Mouse (Mus musculus) ES-CJ7 (cell line): ENCODE measurements at regions not wholly inside any gene's neighbourhood (a gene's known extent, or its start where the extent isn't known, plus 50 kb on each side); places are given as distances from the start of the nearest gene placed in this dataset.

Source experiments
- DNase-seq: peaks from one replicate; pipeline ENCODE4 v3.0.0; 2011; ENCODE audit warnings: low read depth, low spot score

DNA sequence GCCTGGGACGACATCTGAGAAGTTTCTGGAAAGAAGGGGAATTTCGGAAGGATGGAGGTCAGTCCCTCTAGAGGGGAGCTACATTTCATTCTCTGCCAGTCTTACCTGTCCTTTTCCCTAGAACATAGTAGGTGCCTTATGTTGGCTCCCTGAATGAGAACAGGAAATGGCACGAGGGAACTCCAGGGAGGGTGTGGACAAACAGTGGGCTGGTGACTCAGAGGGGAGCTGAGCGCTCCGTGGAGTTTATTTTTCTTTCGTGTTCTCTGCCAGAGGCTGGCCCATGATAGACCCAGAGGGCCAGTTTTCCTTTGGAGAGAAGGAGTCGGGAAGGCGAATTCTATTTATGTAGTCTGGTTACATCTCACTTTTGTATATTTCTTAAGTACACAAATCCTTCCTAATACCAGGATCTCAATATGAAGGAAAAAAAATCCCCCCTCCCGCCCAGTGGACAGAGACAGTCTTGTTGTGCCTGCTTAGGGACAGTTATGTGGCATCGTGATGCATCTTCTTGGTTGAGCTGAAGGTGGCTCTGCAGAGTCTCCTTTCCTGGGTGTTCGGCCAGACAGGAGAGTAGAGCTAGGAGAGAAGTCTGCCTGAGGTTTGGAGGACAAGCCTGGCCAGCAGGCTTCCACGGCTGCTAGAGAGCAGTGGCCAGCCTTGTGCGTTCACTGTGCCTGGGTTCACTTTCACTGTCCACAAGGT, 84.3 kb upstream of the Rbpj start:
- DNase-seq, result no peak

DNA sequence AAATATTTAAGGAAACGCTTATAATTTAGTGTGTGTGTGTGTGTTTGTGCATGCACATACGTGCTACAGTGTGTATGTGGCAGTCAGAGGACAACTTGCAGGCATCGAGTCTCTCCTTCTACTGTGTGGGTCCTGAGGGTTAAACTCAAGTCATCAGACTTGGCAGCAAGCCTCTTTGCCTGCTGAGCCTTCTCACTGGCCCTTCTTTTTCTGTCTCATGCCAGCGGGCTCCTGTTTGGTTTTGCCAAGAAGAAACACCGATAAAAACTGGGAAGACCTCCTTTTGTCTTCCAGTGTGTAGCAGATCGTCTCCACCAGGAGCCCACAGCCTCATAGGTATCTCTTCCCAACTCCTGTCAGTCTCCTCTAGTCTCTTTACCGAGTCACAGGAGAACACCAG, 81.9 kb upstream of the Rbpj start:
- DNase-seq, result no peak

DNA sequence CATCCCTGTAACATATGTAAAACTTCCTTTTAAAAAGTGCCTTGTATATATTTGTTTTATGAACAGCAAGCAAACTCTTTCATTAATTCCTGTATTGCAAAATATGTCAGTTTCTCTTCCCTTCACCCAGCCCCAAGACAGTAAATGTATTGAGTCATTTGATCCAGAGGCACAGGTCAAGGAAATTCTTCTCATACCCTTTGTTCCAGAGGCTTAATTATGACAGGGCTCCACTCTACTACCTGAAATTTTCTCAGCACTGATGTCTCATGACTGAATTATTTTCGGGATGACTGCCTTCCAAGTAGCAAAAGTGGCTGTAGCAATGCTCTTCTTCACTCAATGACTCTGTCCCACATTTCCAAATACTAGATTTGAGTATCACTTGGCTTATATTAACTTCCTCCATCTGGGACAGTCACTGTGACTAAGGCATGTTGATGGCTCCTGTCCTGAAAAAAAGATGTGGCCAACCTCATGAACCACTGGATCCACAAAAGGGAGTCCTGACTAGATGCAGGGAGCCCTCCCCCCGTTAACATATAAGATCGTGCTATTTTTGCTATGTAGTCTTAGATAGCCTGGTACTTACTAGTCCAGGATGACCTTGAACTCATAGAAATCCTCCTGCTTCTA, 80.3 kb upstream of the Rbpj start:
- no peak for DNase-seq

DNA sequence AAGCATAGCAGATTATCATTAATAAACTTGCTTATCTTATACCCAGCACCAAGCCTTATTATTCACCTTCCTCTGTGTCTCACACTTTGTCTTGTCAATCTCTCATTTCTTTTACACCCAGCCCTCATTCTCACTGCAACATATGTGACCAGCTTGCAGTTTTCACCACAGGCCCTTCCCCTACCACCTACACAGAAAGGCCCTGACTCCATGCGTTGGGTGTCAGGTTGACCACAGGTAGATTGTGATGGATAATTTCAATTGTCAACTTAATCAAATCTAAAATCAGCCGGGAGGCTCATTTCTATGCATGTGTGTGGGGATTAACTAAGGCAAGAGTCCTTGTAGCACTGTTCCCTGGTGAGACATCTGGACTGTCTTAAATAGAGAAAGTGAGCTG, 72.4 kb upstream of the Rbpj start:
- no peak for DNase-seq

DNA sequence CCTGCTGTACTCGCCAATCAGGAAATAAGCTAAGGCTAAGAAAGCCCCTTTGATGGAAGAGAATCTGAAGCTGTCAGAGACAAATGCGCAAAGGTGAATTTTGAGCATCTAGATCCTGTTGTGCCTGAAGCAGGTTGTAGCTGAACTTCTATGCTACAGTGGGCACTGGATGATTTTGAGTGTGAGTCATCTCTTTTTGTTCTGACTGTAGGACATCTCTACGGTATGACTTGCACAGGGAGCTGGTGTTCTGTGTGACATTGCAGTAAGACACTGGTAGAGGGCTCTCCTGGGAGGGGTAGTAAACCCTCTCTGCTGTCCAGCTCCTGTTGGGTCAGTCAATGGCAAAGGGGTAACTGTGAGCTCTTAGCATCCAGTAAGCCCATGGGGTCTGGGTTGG, 71.4 kb upstream of the Rbpj start:
- no peak for DNase-seq

DNA sequence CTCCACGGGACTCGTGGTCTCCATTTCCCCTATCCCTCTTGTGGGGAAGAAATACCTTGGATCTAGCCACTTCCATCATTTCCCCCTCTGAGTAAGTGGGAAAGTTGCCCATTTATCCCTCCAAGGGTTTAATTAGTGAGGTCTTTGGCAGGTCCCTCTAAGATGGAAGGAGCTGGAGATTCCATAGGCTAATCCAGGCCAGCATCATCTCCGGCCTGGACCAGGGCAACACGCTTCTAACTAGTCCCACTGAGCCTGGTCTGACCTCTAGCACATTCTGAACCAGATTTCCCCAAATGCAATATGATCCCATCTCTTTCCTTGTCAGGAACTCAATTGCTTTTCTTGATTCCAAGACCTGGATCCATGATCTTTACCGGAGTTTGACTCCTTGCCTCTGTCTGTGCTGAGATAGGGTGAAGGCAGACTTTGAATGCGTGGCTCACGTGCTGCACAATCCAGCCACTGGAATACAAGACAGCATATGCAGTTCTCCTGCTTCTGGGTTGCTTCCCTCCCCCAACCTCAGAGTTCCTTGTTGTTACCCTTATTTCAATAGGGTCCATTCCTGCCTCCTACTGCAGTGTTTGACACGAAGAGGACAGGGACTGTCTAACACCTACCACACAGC, 67.4 kb upstream of the Rbpj start:
- no peak for DNase-seq

DNA sequence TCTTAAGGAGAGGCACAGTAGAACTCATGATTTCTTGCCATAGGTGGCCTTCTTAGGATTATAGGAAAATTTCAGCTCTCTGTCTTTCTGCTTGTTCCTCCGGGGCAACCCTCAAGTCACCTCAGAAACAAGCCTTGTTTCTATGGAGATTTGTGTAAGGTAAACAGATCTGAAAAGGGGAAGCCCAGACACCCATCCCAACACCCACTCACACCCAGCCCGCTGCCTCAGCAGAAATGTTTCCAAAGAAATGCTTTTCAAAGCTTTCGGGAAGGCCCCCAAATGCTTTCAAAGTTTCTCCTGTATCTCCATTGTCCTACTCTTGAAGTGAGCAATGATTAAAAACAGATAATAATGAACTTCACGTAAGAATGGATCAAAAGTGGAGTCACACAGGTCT, 64.9 kb upstream of the Rbpj start:
- DNase-seq, result no peak

DNA sequence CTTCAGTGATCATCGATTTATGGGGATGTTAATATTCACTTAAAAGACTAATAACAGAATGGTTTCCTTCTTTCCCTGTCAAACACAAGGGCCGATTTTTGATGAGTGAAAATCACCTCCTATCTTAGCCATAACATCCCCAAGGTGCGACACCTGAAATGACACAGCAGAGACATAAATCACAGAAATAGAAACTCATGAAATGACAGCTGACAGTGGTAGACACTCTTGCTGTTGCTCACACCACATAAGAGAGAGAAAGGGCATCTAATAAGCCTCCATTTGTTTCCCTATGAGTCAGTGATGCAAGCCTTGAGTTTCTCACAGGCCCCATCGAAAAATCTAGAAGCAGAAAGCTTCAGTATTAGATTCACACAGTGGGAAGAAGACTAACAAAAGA, 63.9 kb upstream of the Rbpj start:
- no peak for DNase-seq

DNA sequence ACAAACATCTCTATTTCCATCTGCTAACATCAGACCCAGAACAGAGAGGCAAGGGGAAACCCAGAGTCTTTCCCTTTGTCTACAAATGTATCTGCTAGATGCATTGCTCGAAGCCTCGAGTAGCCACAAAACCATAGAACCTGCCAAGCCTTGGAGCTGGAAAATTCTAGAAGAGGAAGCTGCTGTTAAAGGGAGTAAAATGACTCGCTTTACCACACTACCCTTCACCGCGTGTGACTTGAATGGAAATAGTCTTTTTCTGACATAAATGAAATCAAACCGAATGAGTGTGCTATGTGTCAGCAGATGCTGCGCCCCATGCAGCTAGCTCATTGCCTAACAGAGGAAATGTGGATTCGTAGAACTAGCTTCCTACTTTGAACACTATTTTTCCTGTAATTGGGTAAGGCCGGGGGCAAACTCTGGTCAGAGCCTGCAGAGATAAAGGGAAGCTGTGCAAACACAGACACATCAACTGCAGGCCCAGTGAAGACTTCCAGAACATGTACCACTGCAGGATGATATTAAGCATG, 63.3 kb upstream of the Rbpj start:
- DNase-seq, result no peak

DNA sequence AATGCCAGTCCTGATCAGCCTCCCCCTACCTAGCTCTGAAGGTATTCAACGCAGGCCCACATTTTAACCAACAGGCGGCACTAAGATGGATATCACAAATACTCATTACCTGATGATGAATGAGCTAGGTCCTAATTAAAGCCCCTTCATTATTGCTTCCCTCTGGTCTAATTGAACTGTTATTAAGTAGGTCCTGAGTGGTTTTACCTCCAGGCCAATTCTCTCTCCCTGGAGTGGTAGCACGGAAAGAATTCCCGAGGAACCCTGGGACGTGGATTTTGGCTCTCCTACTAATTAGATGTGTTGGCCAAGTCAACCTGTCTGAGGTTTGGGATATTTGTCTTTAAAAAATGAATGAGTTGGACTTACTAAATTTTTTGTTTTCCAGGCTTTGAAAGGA, 60.0 kb upstream of the Rbpj start:
- DNase-seq, result no peak

DNA sequence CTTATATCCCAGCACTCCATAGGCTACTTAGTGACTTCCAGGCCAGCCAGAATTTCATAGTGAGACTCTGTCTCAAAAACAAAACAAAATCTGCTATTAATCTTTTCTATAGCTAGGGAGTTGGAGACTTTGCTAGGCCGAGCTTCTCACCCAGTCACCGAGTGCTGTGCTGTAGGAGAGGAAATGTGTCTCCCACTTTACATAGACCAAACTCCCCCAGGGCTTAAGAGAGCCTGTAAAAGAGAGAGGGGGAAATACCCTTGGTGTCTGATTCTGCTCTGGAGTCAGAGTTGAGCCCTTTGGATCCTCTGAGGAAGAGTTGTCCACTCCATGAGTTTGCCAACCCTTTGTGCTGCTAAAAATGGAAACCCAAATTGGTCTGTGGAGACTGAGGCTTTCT, 58.3 kb upstream of the Rbpj start:
- DNase-seq, result no peak

DNA sequence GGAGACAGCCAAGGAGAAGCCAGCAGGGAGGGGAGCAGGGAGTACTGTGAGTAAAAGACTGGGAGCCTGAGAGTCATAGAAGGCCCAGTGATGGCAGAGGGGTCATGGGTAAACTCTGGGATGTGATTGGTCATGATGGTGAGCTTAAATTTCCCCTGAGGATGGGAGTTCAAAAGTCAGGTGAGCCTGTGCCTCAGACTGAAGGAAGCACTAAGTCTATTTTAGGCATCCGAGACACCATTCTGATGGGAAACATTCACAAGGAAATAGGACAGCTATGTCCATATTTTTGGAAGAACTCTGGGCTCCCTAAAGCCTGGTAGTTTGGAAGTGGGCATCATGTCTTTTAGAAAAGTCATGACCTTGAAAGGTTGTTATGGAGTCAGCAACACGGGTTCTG, 57.7 kb upstream of the Rbpj start:
- no peak for DNase-seq

DNA sequence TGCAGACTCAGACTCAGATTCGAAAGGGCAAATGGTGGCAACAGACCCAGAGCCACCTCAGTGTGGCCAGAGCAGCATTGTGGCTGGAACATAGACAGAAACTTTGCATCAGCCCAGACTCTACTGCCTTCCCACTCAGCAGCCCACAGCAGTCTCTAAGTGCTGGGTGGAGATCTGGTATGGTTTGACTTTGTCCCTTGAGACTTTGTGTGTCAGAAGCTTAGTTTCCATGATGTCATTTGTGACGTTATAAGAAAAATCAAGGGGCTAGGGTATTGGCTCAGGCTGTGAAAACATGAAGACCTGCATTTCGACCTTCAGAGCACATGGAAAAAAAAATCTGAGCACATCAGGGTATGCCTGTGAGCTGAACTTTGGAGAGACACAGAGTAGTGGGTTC, 56.2 kb upstream of the Rbpj start:
- no peak for DNase-seq

DNA sequence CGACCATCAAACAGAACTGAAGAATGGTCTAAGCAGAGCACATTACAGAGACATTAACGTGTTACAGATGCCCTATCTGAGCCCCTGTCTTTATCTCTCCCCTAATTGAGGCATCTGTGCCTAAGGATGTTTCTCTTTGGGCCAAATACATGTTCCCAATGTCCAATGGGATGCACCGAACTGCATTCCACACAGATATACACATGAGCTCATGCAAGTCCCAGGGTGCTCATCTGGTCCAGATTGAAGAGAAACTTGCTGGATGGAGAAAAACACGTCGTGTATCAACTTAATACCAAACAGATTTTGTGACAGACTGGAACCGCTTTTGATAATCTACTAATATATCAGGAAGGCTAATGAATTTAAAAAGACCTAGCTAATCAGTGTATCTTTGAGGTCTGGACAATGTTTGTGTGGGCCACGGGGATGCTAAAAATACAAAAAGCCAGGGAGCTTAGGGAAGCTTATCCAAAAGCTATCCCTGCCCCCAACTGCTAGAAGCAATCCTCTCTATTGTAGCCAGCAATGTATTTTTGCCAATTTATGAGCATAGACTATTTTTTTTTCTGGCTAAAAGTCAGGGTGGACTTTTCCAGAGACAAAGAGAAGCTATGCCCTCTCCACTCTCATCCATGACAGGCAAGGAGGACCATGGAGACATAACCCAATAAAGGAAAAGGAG, 53.4 kb upstream of the Rbpj start:
- no peak for DNase-seq

DNA sequence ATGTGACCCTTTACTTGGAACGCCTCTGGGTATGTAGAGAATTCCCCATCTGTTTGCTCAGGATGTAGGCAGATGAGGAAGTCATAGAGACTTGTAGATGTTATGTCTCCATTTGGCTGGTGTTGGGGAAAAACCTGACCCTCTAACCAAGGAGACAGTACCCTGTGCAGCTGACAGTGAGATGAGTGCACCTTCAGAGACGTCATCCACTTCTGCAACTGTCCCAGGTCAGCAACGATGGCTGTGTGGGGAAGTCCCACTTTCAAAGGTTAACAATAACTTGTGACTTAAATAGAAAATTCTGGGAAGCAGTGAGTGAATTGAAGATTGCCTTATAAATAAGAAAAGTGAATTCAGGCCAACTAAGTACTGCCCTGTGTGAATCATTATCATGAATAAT, 52.3 kb upstream of the Rbpj start:
- no peak for DNase-seq

DNA sequence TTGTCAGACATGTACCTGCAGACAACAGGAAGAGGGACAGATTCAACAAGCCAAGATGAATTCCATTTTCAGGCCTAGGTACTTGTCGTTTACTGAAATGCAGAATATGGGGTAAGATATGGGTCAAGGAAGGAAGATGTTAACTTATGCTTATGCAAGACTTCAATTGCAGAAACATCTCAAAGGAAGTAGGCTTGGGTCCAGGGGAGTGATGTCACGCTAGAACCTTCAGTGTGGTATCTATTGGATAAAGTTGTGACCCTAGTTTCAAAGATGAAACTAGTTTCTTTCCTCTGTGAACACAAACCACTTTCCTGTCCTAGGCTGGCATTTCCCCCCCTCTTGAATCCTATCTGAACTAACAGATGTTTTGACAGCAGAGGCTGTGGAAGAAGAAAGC, 50.5 kb upstream of the Rbpj start:
- no peak for DNase-seq
